Mouse (Mus musculus): ENCODE results near the gene Alk. TPM values are rescaled to one million over a fixed set of nuclear protein-coding genes. Genes with fewer than 3 reads are reported as not detected.

The Alk gene
- polyA plus RNA-seq, 1 experiment: not detected

- no peaks in the 10 kb centered on the region for H3K27me3 ChIP-seq (ENCODE audit: control insufficient read depth, insufficient read depth, low read length, poor library complexity, severe bottlenecking)
- no peak overlapping the region for H3K27ac ChIP-seq (ENCODE audit: insufficient read depth, low read length)
- no peak overlapping the region for H3K4me3 ChIP-seq (ENCODE audit: low read depth, low read length)
- H3K9ac ChIP-seq (ENCODE audit: low read depth, poor library complexity, severe bottlenecking): no peak overlapping the region
- no peaks in the 10 kb centered on the region for H3K36me3 ChIP-seq (ENCODE audit: control insufficient read depth, insufficient read depth, low read length, poor library complexity, severe bottlenecking)
- TF ChIP-seq POLR2A (IDR thresholded peaks at IDR 0.05; ENCODE audit: insufficient read depth, low read length) (no peak), CTCF (IDR thresholded peaks at IDR 0.05; ENCODE audit: low read depth, low read length) (no peak), EP300 (IDR thresholded peaks at IDR 0.05; ENCODE audit: insufficient read depth, low read depth, low read length) (no peak)
- no peaks in the 10 kb centered on the region for H3K9me3 ChIP-seq (replicated peaks; ENCODE audit: control insufficient read depth, insufficient read depth, low read length, poor library complexity, severe bottlenecking)
- H3K4me1 ChIP-seq (ENCODE audit: control insufficient read depth, insufficient read depth, low read length): no peaks in the 10 kb centered on the region
Observed at GRCm38 (mm10) chr17:71990176-71990720, 614.2 kb downstream of the Alk start.

GRCm38 (mm10) chr17:71988736-71989569 is 615.5 kb downstream of the Alk start:
- TF ChIP-seq CTCF (IDR thresholded peaks at IDR 0.05; ENCODE audit: low read depth, low read length) (no peak), POLR2A (IDR thresholded peaks at IDR 0.05; ENCODE audit: insufficient read depth, low read length) (no peak), EP300 (IDR thresholded peaks at IDR 0.05; ENCODE audit: insufficient read depth, low read depth, low read length) (no peak)
- Histone ChIP-seq H3K9me3 (replicated peaks; ENCODE audit: control insufficient read depth, insufficient read depth, low read length, poor library complexity, severe bottlenecking) (no peaks in the 10 kb centered on the region), H3K9ac (ENCODE audit: low read depth, poor library complexity, severe bottlenecking) (no peak overlapping the region), H3K4me1 (ENCODE audit: control insufficient read depth, insufficient read depth, low read length) (no peaks in the 10 kb centered on the region), H3K27me3 (ENCODE audit: control insufficient read depth, insufficient read depth, low read length, poor library complexity, severe bottlenecking) (no peaks in the 10 kb centered on the region), H3K4me3 (ENCODE audit: low read depth, low read length) (no peak overlapping the region), H3K27ac (ENCODE audit: insufficient read depth, low read length) (no peak overlapping the region), H3K36me3 (ENCODE audit: control insufficient read depth, insufficient read depth, low read length, poor library complexity, severe bottlenecking) (no peaks in the 10 kb centered on the region)

DNA sequence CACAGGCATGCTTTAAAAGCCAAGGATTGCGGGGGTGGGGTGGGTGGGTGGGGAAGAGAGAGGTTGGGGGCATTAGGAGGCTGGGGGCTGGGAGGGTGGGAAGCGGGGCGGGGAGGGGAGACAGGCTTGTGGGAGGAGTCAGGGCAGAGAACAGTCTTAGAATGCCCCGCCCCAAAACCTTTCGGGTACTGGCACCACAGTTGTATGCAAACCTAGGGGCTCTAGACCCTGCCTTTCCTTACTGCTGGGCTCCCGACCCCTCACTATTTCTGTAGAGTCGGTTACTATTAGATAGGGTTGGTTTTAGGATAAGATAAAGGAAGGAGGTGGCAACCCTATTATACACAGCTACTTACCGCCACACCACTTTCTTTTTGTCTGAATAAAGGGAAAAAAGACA is 617.4 kb downstream of the Alk start:
- Histone ChIP-seq H3K4me1 (ENCODE audit: control insufficient read depth, insufficient read depth, low read length) (no peaks in the 10 kb centered on the region), H3K9ac (ENCODE audit: low read depth, poor library complexity, severe bottlenecking) (no peak overlapping the region), H3K27ac (ENCODE audit: insufficient read depth, low read length) (no peak overlapping the region), H3K36me3 (ENCODE audit: control insufficient read depth, insufficient read depth, low read length, poor library complexity, severe bottlenecking) (no peaks in the 10 kb centered on the region), H3K27me3 (ENCODE audit: control insufficient read depth, insufficient read depth, low read length, poor library complexity, severe bottlenecking) (no peaks in the 10 kb centered on the region), H3K4me3 (ENCODE audit: low read depth, low read length) (no peak overlapping the region), H3K9me3 (replicated peaks; ENCODE audit: control insufficient read depth, insufficient read depth, low read length, poor library complexity, severe bottlenecking) (no peaks in the 10 kb centered on the region)
- TF ChIP-seq POLR2A (IDR thresholded peaks at IDR 0.05; ENCODE audit: insufficient read depth, low read length) (no peak), EP300 (IDR thresholded peaks at IDR 0.05; ENCODE audit: insufficient read depth, low read depth, low read length) (no peak), CTCF (IDR thresholded peaks at IDR 0.05; ENCODE audit: low read depth, low read length) (no peak)

DNA sequence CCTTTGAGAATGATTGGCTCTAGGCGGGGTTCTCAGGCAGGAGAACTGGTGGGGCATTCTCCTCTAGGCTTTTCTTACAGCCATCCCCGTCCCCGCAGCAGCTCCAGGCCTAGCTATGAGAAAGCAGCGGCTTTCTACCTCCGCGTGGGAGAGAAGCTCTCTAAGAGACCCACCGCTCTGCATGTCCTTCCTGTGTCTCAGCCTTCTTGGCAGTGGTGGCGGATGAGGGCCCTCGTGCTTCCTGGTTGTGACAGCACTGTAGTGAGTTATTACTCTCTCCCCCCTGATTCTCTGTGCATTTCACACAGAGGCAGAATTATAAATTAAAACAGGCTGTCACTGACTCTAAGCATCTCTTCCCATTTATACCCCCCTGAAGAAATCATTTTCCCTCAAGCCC is 618.0 kb downstream of the Alk start:
- no peak overlapping the region for H3K27ac ChIP-seq (ENCODE audit: insufficient read depth, low read length)
- H3K9ac ChIP-seq (ENCODE audit: low read depth, poor library complexity, severe bottlenecking): no peak overlapping the region
- no peaks in the 10 kb centered on the region for H3K27me3 ChIP-seq (ENCODE audit: control insufficient read depth, insufficient read depth, low read length, poor library complexity, severe bottlenecking)
- H3K4me3 ChIP-seq (ENCODE audit: low read depth, low read length): 0 out of 2 replicates have a peak overlapping the region, but pooled peaks have one; percentile 9
- no peaks in the 10 kb centered on the region for H3K36me3 ChIP-seq (ENCODE audit: control insufficient read depth, insufficient read depth, low read length, poor library complexity, severe bottlenecking)
- TF ChIP-seq POLR2A (IDR thresholded peaks at IDR 0.05; ENCODE audit: insufficient read depth, low read length) (no peak), EP300 (IDR thresholded peaks at IDR 0.05; ENCODE audit: insufficient read depth, low read depth, low read length) (no peak), CTCF (IDR thresholded peaks at IDR 0.05; ENCODE audit: low read depth, low read length) (no peak)
- H3K4me1 ChIP-seq (ENCODE audit: control insufficient read depth, insufficient read depth, low read length): no peaks in the 10 kb centered on the region
- H3K9me3 ChIP-seq (replicated peaks; ENCODE audit: control insufficient read depth, insufficient read depth, low read length, poor library complexity, severe bottlenecking): no peaks in the 10 kb centered on the region

GRCm38 (mm10) chr17:71981177-71981576 is 623.2 kb downstream of the Alk start:
- H3K27me3 ChIP-seq (ENCODE audit: control insufficient read depth, insufficient read depth, low read length, poor library complexity, severe bottlenecking): no peaks in the 10 kb centered on the region
- H3K27ac ChIP-seq (ENCODE audit: insufficient read depth, low read length): no peak overlapping the region

More at GRCm38 (mm10) chr17:71981177-71981576, 623.2 kb downstream of the Alk start:
- Histone ChIP-seq H3K4me3 (ENCODE audit: low read depth, low read length) (no peak overlapping the region), H3K9ac (ENCODE audit: low read depth, poor library complexity, severe bottlenecking) (no peak overlapping the region), H3K4me1 (ENCODE audit: control insufficient read depth, insufficient read depth, low read length) (no peaks in the 10 kb centered on the region), H3K36me3 (ENCODE audit: control insufficient read depth, insufficient read depth, low read length, poor library complexity, severe bottlenecking) (no peaks in the 10 kb centered on the region), H3K9me3 (replicated peaks; ENCODE audit: control insufficient read depth, insufficient read depth, low read length, poor library complexity, severe bottlenecking) (no peaks in the 10 kb centered on the region)
- no peak for TF ChIP-seq POLR2A (IDR thresholded peaks at IDR 0.05; ENCODE audit: insufficient read depth, low read length)
- no peak for TF ChIP-seq EP300 (IDR thresholded peaks at IDR 0.05; ENCODE audit: insufficient read depth, low read depth, low read length)
- no peak for TF ChIP-seq CTCF (IDR thresholded peaks at IDR 0.05; ENCODE audit: low read depth, low read length)
